Mouse (Mus musculus) midbrain, embryonic 13.5 days (tissue): ENCODE measurements around the gene Klc2. TPM values are rescaled to one million over a fixed set of nuclear protein-coding genes. Genes with fewer than 3 reads are reported as not detected.
"Not testable (repeated sequence)": the region's sequence is repeated elsewhere in the genome, so short reads cannot be mapped to it uniquely, and the experiment has no call there.

ENCODE experiments used
- ATAC-seq: fragments of 200-750 bp; cut with Nextera tagmentation; 2 replicates; pipeline ENCODE4 v1.8.0; 2017; ENCODE audit warnings: mild to moderate bottlenecking, moderate TSS enrichment, moderate library complexity
- H3K27ac ChIP-seq: fragments of 300-500 bp; sonication (generic); 2 replicates; pipeline ENCODE4 v1.5.1; 2015; ENCODE audit warnings: inconsistent platforms, mild to moderate bottlenecking, moderate library complexity
- H3K27me3 ChIP-seq: fragments of 300-500 bp; sonication (generic); 2 replicates; pipeline ENCODE4 v1.6.1; 2015; ENCODE audit warnings: mild to moderate bottlenecking, inconsistent platforms
- H3K36me3 ChIP-seq: fragments of 300-500 bp; sonication (generic); 2 replicates; pipeline ENCODE4 v1.6.1; 2015; ENCODE audit warnings: mild to moderate bottlenecking, inconsistent platforms
- H3K4me1 ChIP-seq: fragments of 300-500 bp; sonication (generic); replicated peaks from 2 replicates; pipeline ENCODE4 v1.6.1; 2015; ENCODE audit warnings: inconsistent platforms
- H3K4me2 ChIP-seq: fragments of 300-500 bp; sonication (generic); replicated peaks from 2 replicates; pipeline ENCODE4 v1.6.1; 2015; ENCODE audit warnings: moderate library complexity, mild to moderate bottlenecking, inconsistent platforms
- H3K4me3 ChIP-seq: fragments of 300-500 bp; sonication (generic); replicated peaks from 2 replicates; pipeline ENCODE4 v1.5.1; 2015; ENCODE audit warnings: mild to moderate bottlenecking, inconsistent platforms
- H3K9ac ChIP-seq: fragments of 300-500 bp; sonication (generic); replicated peaks from 2 replicates; pipeline ENCODE4 v1.6.1; 2015; ENCODE audit warnings: mild to moderate bottlenecking, inconsistent platforms
- H3K9me3 ChIP-seq: fragments of 300-500 bp; sonication (generic); 2 replicates; pipeline ENCODE4 v1.6.1; 2016; ENCODE audit warnings: mild to moderate bottlenecking, inconsistent platforms
- WGBS: fragments of 180-500 bp; shearing (Covaris S2); methylation state at CpG from one replicate; pipeline ENCODE4 v1.1.7; 2015; 5-methylcytosine and 5-hydroxymethylcytosine counted together
- polyA plus RNA-seq: library from polyadenylated mRNA; unstranded; fragments of >200 nt; fragmentation: Nextera tagmentation; extraction: Ambion mirVana; gene quantifications from 2 replicates; pipeline ENCODE4 v1.2.1, GENCODE M21; 2015

Gene Klc2
- 63.1 and 69.0 TPM in 2 replicates for polyA plus RNA-seq

DNA sequence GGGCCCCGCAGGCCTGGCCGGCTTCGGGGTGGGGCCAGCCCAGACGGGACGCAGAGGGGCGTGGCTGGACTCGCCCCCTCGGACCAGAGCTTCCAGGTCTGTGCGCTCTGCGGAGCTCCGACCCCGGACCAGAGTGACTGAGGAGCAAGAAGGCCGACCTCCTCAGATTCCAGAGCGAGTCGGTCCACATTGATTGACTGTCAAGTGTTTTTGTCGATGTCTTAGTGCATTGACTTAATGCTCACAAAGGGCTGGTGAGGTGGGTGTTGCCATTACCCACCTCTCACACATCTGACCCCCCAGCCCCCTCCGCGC, at the start of gene Klc2:
Gene Klc2 (minus strand): TSS at position 177 of the 315 bp plus-strand sequence.
- Histone ChIP-seq H3K4me1 (peaks cover 20% of the 10 kb centered on the region), H3K9ac (peak within 1 kb of the TSS; percentile 90), H3K4me2 (peak within 1 kb of the TSS; percentile 91), H3K4me3 (peak within 1 kb of the TSS; percentile 91), H3K27ac (peak within 1 kb of the TSS; percentile 96), H3K36me3 (peaks cover 14% of the 10 kb centered on the region), H3K27me3 (no peaks in the 10 kb centered on the region), H3K9me3 (no peaks in the 10 kb centered on the region)
- 1% methylated on average over 18 of the region's 18 CpGs for WGBS
- ATAC-seq: peak; percentile 92; the same call in 1 of the 2 replicates

DNA sequence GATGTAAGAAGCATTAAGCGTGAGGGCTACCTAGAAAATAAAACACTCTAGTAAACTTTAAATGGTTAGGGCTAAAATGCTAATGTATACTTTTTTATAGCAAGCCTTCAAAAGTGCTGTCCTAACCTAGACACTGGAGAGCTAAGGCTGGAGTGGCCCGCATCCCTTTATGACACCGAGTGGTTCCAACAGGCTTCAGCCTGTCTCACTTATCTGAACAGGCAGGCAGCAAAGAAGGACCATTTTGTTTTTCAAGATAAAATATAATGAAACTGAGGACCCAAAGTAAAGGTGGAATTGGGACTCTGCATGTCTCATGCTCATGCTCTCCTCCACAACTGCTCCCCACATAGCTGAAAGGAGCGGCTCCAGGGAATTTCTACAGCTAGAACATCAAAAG, 49.1 kb upstream of the Klc2 start:
- Histone ChIP-seq H3K4me2 (no peak overlapping the region), H3K27ac (no peak overlapping the region), H3K9ac (no peak overlapping the region), H3K27me3 (no peaks in the 10 kb centered on the region), H3K36me3 (peaks cover 13% of the 10 kb centered on the region; the same call in 1 of the 2 replicates), H3K9me3 (no peaks in the 10 kb centered on the region), H3K4me1 (no peaks in the 10 kb centered on the region), H3K4me3 (no peak overlapping the region)
- ATAC-seq: no peak
- 90% methylated on average over 4 of the region's 4 CpGs for WGBS

DNA sequence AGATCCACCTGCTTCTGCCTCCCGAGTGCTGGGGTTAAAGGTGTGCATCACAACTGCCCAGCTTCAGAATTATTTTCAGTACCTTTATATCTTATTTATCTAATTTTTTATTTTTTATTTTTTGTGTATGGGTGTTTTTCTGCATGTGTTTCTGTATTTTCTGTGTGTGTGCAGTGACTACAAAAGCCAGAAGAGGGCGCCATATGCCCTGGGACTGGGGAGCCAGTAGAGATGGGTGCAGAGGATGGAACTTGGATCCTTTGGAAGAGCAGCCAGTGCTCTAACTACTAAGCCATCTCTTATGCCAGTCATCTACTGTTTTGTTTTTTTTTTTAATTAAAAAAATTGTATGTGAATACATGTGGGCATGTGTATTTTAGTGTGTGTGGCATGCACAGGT, 46.0 kb upstream of the Klc2 start:
- 68% methylated on average over 2 of the region's 2 CpGs for WGBS
- Histone ChIP-seq H3K27me3 (no peaks in the 10 kb centered on the region), H3K4me1 (no peaks in the 10 kb centered on the region), H3K9ac (no peak overlapping the region), H3K4me3 (no peak overlapping the region), H3K4me2 (no peak overlapping the region), H3K27ac (no peak overlapping the region), H3K9me3 (no peaks in the 10 kb centered on the region), H3K36me3 (peaks cover 22% of the 10 kb centered on the region; the same call in 1 of the 2 replicates)
- no peak for ATAC-seq

DNA sequence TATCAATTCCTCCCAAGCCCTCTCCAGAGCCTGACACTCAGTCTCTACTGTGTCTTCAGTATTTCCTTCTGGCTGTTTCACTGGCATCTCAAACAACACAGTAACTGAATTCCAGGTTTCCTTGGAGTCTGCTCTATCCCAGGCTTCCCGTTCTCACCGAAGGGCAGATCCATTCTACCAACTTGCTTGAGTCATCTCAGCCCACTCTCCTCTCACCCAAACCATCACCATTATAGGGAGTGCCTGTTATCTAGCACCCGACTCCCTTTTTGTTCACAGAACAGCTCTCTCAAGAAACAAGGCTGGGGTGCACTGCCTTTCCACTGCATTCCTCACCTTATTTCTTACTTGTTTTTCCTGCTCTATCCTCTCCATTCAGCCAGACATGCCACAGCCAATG, 43.6 kb upstream of the Klc2 start:
- no peak for ATAC-seq

DNA sequence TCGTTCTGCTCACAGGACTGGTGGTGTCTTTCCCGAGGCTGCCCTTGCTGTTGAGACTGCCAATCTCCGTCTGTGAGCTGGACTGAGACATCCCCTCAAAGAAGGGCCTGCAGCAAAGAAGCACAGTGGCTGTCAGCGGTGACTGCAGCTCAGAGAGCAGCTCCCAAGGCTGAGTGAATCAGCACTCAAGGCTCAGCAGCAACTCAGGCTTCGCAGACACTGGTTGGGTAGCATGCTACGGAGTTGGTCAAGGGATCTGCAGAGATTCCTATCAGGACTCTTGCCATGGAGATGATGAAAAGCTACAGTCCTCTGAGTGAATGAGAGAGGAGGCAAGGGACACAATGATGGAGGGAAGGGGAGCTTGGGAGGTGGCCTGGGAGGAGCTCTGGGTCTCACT, 33.9 kb upstream of the Klc2 start:
- no peaks in the 10 kb centered on the region for H3K9me3 ChIP-seq
- H3K27ac ChIP-seq: no peak overlapping the region
- H3K36me3 ChIP-seq: peaks cover 31% of the 10 kb centered on the region
- H3K4me3 ChIP-seq: no peak overlapping the region
- WGBS: 94% methylated on average over 6 of the region's 6 CpGs
- H3K9ac ChIP-seq: no peak overlapping the region
- H3K4me2 ChIP-seq: no peak overlapping the region
- ATAC-seq: no peak
- H3K27me3 ChIP-seq: no peaks in the 10 kb centered on the region
- H3K4me1 ChIP-seq: no peaks in the 10 kb centered on the region

More for the DNA sequence above, 43.6 kb upstream of the Klc2 start:
- H3K4me3 ChIP-seq: no peak overlapping the region
- no peaks in the 10 kb centered on the region for H3K4me1 ChIP-seq
- no peak overlapping the region for H3K9ac ChIP-seq
- 94% methylated on average over 3 of the region's 3 CpGs for WGBS
- H3K36me3 ChIP-seq: peaks cover 26% of the 10 kb centered on the region; the same call in 1 of the 2 replicates
- no peaks in the 10 kb centered on the region for H3K27me3 ChIP-seq
- H3K9me3 ChIP-seq: no peaks in the 10 kb centered on the region
- no peak overlapping the region for H3K27ac ChIP-seq
- no peak overlapping the region for H3K4me2 ChIP-seq

DNA sequence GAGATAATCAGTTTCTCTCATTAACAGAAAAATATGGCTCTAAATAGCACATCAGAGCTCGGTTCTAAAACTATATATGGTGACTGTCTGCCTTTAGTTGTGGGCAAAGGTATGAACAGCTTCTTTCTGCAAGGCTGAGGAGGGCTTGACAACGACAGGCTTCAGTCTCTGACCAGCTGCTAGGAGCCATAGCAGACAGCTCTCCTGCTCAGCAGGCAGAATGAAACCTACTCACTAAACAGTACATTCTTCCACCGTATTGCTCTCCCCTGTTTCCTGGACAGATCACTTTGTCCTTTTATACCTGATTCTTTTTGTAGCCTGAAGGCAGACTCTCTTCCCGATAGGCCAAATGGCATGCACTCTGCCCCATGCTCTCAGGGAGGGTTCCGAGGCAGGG, 33.4 kb upstream of the Klc2 start:
- no peak for ATAC-seq
- H3K27ac ChIP-seq: no peak overlapping the region
- 86% methylated on average over 5 of the region's 5 CpGs for WGBS

DNA sequence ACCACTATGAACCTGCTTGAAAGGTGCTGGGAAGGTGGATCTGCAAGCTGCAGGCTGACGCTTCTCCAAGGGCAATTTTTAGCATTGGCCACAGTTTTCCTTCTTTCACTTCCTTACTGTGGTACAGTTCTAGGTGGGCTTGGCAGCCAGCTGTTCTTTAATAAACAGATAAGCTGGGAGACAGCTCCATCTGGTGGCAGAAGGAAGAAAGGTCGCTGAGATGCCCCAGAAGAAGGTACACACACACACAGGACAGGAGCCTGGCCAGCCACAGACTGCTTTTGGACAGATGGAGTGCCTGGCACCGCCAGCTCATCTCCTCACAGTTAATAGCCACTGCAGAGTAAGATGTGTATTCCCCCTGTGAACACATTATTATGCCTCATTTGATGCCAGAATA, 33.0 kb upstream of the Klc2 start:
- peaks cover 33% of the 10 kb centered on the region for H3K36me3 ChIP-seq
- no peak overlapping the region for H3K4me2 ChIP-seq
- H3K9ac ChIP-seq: no peak overlapping the region
- no peak overlapping the region for H3K27ac ChIP-seq
- WGBS: 46% methylated on average over 3 of the region's 3 CpGs
- ATAC-seq: 0 out of 2 replicates have a peak, but pooled peaks have one; percentile 24
- H3K27me3 ChIP-seq: no peaks in the 10 kb centered on the region
- H3K9me3 ChIP-seq: no peaks in the 10 kb centered on the region
- no peak overlapping the region for H3K4me3 ChIP-seq
- H3K4me1 ChIP-seq: no peaks in the 10 kb centered on the region

More for the DNA sequence above, 33.4 kb upstream of the Klc2 start:
- Histone ChIP-seq H3K4me1 (no peaks in the 10 kb centered on the region), H3K4me2 (no peak overlapping the region), H3K27me3 (no peaks in the 10 kb centered on the region), H3K36me3 (peaks cover 31% of the 10 kb centered on the region), H3K4me3 (no peak overlapping the region), H3K9ac (no peak overlapping the region), H3K9me3 (no peaks in the 10 kb centered on the region)

DNA sequence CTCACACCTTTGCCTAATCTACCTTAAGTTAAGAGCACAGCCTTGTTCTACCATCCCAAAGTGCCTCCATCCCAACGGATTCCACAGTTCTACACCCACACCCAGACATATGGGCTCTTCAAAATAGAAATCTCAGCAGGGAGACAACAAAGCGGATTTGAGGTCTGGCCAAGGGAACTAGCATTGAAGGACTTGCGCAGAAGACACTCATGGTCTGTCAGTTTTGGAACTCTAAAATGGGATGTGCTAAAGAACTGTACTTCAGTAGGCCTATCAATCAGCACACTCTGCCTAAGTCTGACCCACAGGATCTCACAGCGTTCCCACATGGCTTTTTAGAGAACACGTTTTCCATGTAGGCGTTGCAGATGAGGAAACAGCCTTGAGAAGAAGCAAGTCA, 32.0 kb upstream of the Klc2 start:
- Histone ChIP-seq H3K4me3 (no peak overlapping the region), H3K4me2 (no peak overlapping the region), H3K36me3 (peaks cover 36% of the 10 kb centered on the region), H3K27me3 (no peaks in the 10 kb centered on the region), H3K27ac (no peak overlapping the region), H3K9me3 (no peaks in the 10 kb centered on the region), H3K4me1 (no peaks in the 10 kb centered on the region), H3K9ac (no peak overlapping the region)
- WGBS: 93% methylated on average over 6 of the region's 6 CpGs
- no peak for ATAC-seq

DNA sequence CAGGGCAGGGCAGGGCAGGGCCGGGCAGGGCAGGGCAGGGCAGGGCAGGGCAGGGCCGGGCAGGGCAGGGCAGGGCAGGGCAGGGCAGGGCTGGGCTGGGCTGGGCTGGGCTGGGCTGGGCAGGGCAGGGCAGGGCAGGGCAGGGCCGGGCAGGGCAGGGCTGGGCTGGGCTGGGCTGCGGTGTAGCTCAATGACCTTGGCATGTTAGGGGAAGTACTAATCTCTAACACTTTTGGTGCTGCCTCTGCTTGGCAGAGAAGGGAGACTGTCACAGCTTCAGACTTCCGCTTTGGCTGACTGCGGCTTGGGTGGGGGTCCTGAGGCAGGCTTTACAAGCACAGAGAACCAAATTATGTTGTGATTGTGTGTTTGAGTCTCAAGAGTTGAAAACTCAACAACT, 30.7 kb upstream of the Klc2 start:
- peaks cover 44% of the 10 kb centered on the region for H3K36me3 ChIP-seq

DNA sequence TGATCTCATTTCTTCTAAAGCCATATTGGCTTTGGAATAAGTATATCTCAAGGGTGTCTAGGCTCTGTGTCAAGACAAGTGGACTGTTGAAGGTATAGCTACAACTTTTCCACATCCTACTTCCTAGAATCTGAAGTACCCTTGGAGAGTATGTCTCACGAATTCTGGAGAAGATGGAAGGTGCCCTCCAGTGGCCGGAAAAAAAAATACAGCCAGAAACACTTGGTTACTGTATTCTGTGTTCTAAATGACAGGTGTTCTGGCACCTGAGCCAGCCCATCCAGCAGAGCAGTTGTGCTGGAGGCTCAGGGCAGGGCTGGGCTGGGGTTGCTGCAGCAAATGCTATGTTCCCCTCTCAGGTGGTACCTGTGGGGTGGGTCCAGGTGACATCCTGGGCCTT, 21.3 kb upstream of the Klc2 start:
- peak; percentile 60; the same call in 1 of the 2 replicates for ATAC-seq
- peaks cover 69% of the 10 kb centered on the region for H3K36me3 ChIP-seq
- WGBS: 2% methylated on average over 2 of the region's 2 CpGs

More for the DNA sequence above, 30.7 kb upstream of the Klc2 start:
- H3K4me2 ChIP-seq, ATAC-seq, H3K4me3 ChIP-seq, H3K4me1 ChIP-seq, H3K27ac ChIP-seq, H3K9ac ChIP-seq, H3K27me3 ChIP-seq, H3K9me3 ChIP-seq: not testable (repeated sequence)
- 91% methylated on average over 5 of the region's 6 CpGs for WGBS

DNA sequence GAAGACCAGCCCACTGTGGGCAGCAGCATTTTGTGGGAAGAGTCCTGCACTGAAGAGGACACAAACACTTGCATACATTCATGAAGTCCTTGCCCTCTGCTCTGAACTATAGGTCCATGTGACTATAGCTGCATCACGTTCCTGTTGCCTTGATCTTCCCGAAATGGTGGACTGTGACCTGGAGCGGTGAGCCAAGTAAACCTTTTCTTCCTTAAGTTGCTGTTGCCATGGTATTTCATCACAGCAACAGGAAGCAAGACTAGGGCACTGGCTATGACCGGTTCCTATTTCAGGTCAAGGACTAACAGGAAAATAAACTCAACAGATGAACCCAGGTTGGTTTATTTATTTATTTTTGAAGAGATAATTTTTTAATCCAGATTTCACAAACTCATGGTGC, 12.9 kb upstream of the Klc2 start:
- Histone ChIP-seq H3K36me3 (peaks cover 35% of the 10 kb centered on the region), H3K4me1 (no peaks in the 10 kb centered on the region), H3K27me3 (no peaks in the 10 kb centered on the region), H3K4me2 (no peak overlapping the region), H3K4me3 (no peak overlapping the region), H3K27ac (no peak overlapping the region), H3K9me3 (no peaks in the 10 kb centered on the region), H3K9ac (no peak overlapping the region)
- WGBS: 80% methylated on average over 4 of the region's 4 CpGs
- no peak for ATAC-seq

More for the DNA sequence above, 21.3 kb upstream of the Klc2 start:
- H3K9ac ChIP-seq: no peak overlapping the region
- no peaks in the 10 kb centered on the region for H3K9me3 ChIP-seq
- no peak overlapping the region for H3K4me2 ChIP-seq
- no peak overlapping the region for H3K4me3 ChIP-seq
- H3K4me1 ChIP-seq: no peaks in the 10 kb centered on the region
- H3K27me3 ChIP-seq: no peaks in the 10 kb centered on the region
- no peak overlapping the region for H3K27ac ChIP-seq

DNA sequence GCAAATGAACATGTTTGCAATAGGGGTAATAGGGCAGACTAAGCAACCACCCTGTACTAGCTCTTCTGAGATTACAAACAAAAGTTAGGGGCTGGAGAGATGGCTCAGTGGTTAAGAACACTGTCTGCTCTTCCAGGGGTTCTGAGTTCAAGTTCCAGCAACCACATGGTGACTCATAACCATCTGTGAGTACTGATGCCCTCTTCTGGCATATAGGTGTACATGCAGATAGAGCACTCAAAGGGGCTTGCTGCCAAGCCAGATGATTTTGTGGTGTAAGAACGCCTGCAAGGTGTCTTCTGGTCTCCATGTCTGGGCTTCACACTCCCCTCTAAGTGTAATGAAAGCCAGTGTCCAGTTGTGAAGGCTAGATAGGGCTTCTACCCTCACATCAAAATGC, 11.4 kb upstream of the Klc2 start:
- H3K9me3 ChIP-seq: no peaks in the 10 kb centered on the region
- H3K4me1 ChIP-seq: no peaks in the 10 kb centered on the region
- H3K4me3 ChIP-seq: no peak overlapping the region
- no peak overlapping the region for H3K9ac ChIP-seq
- 30% methylated on average over 1 of the region's 1 CpGs for WGBS
- H3K27me3 ChIP-seq: no peaks in the 10 kb centered on the region
- H3K4me2 ChIP-seq: no peak overlapping the region
- H3K36me3 ChIP-seq: peaks cover 20% of the 10 kb centered on the region
- H3K27ac ChIP-seq: no peak overlapping the region
- no peak for ATAC-seq

DNA sequence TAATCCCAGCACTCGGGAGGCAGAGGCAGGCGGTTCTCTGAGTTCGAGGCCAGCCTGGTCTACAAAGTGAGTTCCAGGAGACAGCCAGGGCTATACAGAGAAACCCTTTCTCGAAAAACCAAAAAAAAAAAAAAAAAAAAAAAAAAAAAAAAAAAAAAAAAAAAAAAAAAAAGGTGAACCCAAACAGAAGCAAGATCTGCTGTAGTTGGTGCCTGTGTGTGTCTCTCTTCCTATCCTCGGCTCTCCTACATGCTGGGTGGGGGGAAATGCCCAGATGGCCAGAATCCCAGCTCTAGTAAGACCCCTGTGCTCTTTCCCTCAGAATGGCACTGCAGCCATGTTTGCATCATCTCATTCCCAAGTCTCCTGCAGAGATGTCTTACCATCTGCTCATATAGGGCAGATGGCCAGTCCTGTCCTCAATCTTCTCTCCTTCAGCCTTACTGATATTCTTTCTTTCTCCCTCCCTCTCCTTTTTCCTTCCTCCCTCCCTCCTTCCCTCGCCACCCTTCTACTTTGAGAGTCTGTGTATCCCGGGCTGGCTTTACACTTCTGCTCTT, 5.8 kb upstream of the Klc2 start:
- 69% methylated on average over 7 of the region's 7 CpGs for WGBS
- Histone ChIP-seq H3K27ac (no peak overlapping the region), H3K4me3 (no peak overlapping the region), H3K4me2 (no peak overlapping the region), H3K9ac (no peak overlapping the region), H3K36me3 (no peaks in the 10 kb centered on the region), H3K9me3 (no peaks in the 10 kb centered on the region), H3K4me1 (peaks cover under 1% of the 10 kb centered on the region), H3K27me3 (no peaks in the 10 kb centered on the region)
- no peak for ATAC-seq
